Mouse (Mus musculus) CD8-positive naive resting alpha-beta T cell, adult 57 days (primary cell): Measurements from ENCODE around the gene Chic1. TPM values are rescaled to one million over a fixed set of nuclear protein-coding genes. Genes with fewer than 3 reads are reported as not detected.

Experiments used
- total RNA-seq: library from RNA; stranded (reverse); gene quantifications from one replicate; pipeline ENCODE4 v1.2.4, GENCODE M21; 2023

The Chic1 gene
- 1.0 TPM for total RNA-seq

DNA sequence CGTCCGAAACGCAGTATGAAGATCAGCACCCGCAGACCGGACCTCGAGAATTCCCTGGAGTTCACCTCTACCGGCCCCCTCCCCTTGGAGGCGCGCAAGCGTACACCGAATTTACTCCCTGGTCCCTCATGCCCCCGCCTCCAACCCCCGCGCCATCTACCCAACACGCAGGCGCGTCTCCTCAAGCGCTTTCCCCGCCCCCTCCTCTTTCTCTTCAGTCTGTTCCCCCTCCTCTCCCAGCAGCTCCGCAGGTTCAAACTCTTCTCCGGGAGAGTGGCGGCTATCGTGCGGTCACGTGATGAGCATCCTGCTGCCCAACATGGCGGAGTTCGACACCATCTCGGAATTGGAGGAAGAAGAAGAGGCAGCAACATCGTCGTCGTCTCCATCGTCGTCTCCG, at the start of gene Chic1:
Gene Chic1, plus strand, starts transcription at position 190 of the 400 bp plus-strand sequence.

DNA sequence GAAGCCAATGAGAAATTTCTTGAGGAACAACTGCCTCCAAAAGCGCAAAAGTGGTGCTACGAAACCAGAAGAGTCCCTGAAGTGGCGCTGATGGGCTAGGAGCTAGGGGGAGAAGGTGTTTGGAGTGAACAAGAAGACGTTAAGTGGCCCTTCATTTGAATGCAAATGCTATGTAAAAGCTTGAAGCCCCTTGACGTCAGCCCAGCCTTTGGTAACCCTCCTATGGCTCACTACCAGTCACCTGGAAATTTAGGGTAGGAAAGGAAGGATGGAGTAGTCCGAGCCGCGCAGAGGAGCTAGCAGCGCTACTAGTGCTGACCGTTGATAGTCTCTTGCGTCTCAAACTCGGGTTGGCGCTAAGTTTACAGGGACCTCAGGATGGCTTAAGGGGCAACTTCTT, 35.1 kb upstream of the Chic1 start, which contains the start of gene Cdx4:
Gene Cdx4, plus strand, starts transcription at position 253 of the 400 bp plus-strand sequence.

DNA sequence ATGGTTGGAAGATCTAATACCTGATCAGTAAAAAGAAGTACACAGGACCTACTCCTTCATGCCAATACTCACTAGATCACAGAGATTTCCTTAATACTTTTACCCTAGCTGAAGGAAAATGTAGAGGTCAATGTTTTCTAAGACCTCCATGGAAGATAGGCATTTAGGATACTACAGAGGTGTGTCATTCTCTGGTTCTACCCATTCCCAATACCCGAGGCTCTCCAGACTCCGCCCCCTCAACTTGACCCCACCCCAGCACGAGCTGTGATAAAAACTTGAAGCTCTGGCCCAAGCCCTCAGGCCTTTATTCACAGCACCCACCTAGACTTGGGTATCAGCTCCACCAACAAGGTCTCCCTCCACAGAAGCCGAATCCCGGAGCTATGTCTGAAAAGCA, 57.9 kb downstream of the Chic1 start, which contains the start of gene Tsx:
Gene Tsx, plus strand, starts transcription at position 301 of the 400 bp plus-strand sequence.

DNA sequence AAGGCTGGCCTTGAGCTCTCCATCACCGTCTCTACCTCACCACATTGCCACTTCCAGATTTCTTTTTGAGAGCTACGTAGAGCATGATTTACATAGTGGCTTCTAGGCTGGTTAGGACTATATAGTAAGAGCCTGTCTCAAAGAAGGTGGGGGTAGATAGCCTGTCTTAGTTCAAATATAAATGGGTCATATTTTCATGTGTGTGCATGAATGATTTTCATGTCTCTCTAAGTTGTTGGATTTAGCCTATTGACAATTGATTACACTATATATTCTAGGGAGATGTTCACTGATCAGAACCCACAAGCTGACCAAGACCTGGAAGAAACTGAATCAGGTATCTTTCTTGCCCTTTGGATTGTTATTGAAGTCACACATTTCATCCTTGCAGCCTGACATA, 65.4 kb downstream of the Chic1 start, which contains the start of gene Gm26992:
Gene Gm26992, plus strand, starts transcription at position 301 of the 400 bp plus-strand sequence.

Other genes with a start within 250 kb of the Chic1 start
- not detected for gene Nap1l2, start 169.8 kb upstream of the Chic1 start, total RNA-seq
- not detected for gene Cdx4, start 35.1 kb upstream of the Chic1 start, total RNA-seq
- not detected for gene Tsx, start 58.0 kb downstream of the Chic1 start, total RNA-seq
- not detected for gene Gm26992, start 65.5 kb downstream of the Chic1 start, total RNA-seq